Mouse (Mus musculus) limb, embryonic 13.5 days (tissue): Measurements from ENCODE around the gene Chpf. TPM values are rescaled to one million over a fixed set of nuclear protein-coding genes. Genes with fewer than 3 reads are reported as not detected.

ENCODE experiments used
- ATAC-seq: fragments of 200-750 bp; cut with Nextera tagmentation; 2 replicates; pipeline ENCODE4 v1.8.0; 2017; ENCODE audit warnings: low read depth, moderate number of reproducible peaks, moderate TSS enrichment; ENCODE audit not compliant: low FRiP score
- H3K27ac ChIP-seq: fragments of 300-500 bp; sonication (generic); 2 replicates; pipeline ENCODE4 v1.5.1; 2015; ENCODE audit warnings: inconsistent platforms, mild to moderate bottlenecking, moderate library complexity
- H3K27me3 ChIP-seq: fragments of 300-500 bp; sonication (generic); 2 replicates; pipeline ENCODE4 v1.6.1; 2015; ENCODE audit warnings: mild to moderate bottlenecking, inconsistent platforms
- H3K36me3 ChIP-seq: fragments of 300-500 bp; sonication (generic); 2 replicates; pipeline ENCODE4 v1.6.1; 2015; ENCODE audit warnings: inconsistent platforms, mild to moderate bottlenecking, moderate library complexity
- H3K4me1 ChIP-seq: fragments of 300-500 bp; sonication (generic); 2 replicates; pipeline ENCODE4 v1.6.1; 2015; ENCODE audit warnings: inconsistent platforms
- H3K4me2 ChIP-seq: fragments of 300-500 bp; sonication (generic); replicated peaks from 2 replicates; pipeline ENCODE4 v1.6.1; 2015; ENCODE audit warnings: inconsistent platforms, mild to moderate bottlenecking, moderate library complexity
- H3K4me3 ChIP-seq: fragments of 300-500 bp; sonication (generic); 2 replicates; pipeline ENCODE4 v1.5.1; 2015; ENCODE audit warnings: moderate library complexity, mild to moderate bottlenecking, inconsistent platforms
- H3K9ac ChIP-seq: fragments of 300-500 bp; sonication (generic); 2 replicates; pipeline ENCODE4 v1.6.1; 2015; ENCODE audit warnings: mild to moderate bottlenecking, inconsistent platforms
- H3K9me3 ChIP-seq: fragments of 300-500 bp; sonication (generic); 2 replicates; pipeline ENCODE4 v1.6.1; 2016; ENCODE audit warnings: inconsistent platforms
- WGBS: fragments of 180-500 bp; shearing (Covaris S2); methylation state at CpG from one replicate; pipeline ENCODE4 v1.1.7; 2015; 5-methylcytosine and 5-hydroxymethylcytosine counted together
- polyA plus RNA-seq: library from polyadenylated mRNA; unstranded; fragments of >200 nt; fragmentation: Nextera tagmentation; extraction: Ambion mirVana; gene quantifications from 2 replicates; pipeline ENCODE4 v1.2.1, GENCODE M21; 2015

Gene Chpf
- polyA plus RNA-seq, 1 experiment from 2014 or later = 37.7 TPM

DNA sequence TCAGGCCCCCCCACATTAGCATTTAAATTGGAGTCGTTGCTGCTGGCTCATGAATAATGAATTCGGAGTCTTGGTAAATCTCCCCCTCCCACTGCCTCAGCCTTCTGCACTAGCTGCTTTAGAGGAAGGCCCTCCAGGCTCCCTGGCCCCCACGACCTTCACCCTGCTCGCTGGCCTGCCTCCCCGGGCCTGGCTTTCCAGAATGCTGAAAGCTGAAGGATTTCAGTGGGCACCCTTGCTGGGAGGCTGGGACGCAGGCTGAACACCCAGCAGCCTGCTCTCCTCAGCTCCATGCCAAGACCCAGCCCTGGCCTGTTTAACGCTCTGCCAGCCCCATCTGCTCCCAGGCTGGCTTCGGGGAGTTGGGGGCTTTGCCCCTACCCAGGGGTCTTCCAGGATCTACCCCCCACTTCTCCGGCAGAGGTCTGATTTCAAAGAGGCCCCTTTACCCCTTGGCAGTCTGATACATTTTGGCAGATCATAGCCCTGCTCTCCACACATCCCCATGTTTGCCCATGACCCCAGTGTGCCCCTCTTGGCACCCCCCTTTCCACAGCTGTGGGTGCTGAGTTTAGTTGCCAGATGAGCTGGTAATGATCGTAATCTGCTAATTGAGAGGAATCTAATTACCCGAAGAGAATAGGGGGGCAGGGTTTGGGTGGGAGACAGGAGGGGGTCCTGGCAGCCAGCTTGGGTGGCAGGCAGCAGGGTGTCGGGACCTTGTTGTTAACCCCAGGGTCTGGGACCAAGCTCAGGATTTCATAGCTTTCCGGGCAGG is 35.7 kb downstream of the Chpf start:
- 28% methylated on average over 13 of the region's 13 CpGs for WGBS
- Histone ChIP-seq H3K36me3 (peaks cover 19% of the 10 kb centered on the region), H3K9ac (no peak overlapping the region), H3K27ac (no peak overlapping the region), H3K4me2 (no peak overlapping the region), H3K4me1 (peaks cover 43% of the 10 kb centered on the region), H3K27me3 (peaks cover 55% of the 10 kb centered on the region), H3K9me3 (no peaks in the 10 kb centered on the region), H3K4me3 (no peak overlapping the region)
- no peak for ATAC-seq

DNA sequence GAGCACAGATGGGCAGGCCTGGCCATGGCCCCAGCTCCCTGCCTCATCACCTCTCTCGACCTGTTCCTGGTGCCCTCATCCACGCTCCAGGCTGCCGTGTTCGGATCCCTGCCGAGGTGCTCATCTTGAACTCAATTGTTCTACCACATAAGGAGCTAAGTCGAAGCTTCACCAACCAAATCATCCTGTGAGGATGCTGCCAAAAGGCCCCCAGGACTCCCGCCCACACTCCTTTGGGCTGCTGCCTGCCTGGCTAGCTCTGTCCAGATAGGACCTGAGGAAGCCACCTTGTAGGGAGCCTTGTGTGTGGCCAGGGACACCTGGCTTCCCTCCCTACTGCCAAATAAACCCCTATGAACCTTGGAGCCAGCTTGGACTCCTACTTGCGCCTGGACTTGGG is 36.3 kb downstream of the Chpf start:
- H3K9me3 ChIP-seq = no peaks in the 10 kb centered on the region
- H3K4me1 ChIP-seq = peaks cover 37% of the 10 kb centered on the region
- H3K27ac ChIP-seq = no peak overlapping the region
- no peak overlapping the region for H3K4me3 ChIP-seq
- peaks cover 19% of the 10 kb centered on the region for H3K36me3 ChIP-seq
- 54% methylated on average over 8 of the region's 8 CpGs for WGBS
- no peak for ATAC-seq
- peaks cover 49% of the 10 kb centered on the region for H3K27me3 ChIP-seq
- H3K4me2 ChIP-seq = no peak overlapping the region
- H3K9ac ChIP-seq = no peak overlapping the region

DNA sequence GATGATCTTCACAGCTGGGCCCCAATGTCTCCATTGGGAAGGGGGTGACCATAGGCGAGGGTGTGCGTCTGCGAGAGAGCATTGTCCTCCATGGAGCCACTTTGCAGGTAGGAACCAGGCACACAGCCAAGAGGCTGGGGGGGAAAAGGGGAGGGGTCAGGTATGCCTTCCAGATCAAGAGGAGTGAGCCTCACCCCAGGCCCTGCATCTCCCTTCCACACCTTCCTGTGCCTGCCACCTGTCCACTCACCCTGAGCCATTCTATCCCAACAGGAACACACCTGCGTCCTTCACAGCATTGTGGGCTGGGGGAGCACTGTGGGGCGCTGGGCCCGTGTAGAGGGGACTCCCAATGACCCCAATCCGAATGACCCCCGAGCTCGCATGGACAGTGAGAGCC is 36.9 kb downstream of the Chpf start:
- no peak for ATAC-seq
- no peak overlapping the region for H3K27ac ChIP-seq
- peaks cover 36% of the 10 kb centered on the region for H3K4me1 ChIP-seq
- 82% methylated on average over 9 of the region's 9 CpGs for WGBS
- no peaks in the 10 kb centered on the region for H3K9me3 ChIP-seq
- H3K4me3 ChIP-seq = no peak overlapping the region
- H3K36me3 ChIP-seq = peaks cover 19% of the 10 kb centered on the region
- H3K4me2 ChIP-seq = no peak overlapping the region
- no peak overlapping the region for H3K9ac ChIP-seq
- peaks cover 42% of the 10 kb centered on the region for H3K27me3 ChIP-seq

DNA sequence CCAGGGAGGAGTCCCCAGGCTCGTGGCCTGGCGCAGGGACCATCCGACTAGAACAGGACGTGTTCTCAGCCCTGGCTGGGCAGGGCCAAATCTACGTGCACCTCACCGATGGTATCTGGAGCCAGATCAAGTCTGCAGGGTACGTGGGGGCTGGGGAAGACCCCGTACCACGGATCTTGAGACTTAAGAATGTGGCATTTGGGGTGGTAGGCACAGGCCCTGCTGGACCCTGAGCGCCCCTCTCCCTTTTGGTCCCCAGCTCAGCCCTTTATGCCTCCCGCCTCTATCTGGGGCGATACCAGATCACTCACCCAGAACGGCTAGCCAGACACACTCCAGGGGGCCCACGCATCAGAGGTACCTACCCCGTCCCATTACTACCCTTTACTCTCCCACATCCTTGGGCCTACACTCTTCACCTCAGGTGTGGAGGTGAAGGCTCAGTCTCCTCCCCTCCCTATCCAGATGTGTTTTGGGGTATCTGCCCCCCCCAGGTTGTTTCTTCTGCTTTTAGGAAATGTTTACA is 37.6 kb downstream of the Chpf start:
- H3K4me2 ChIP-seq = no peak overlapping the region
- H3K4me1 ChIP-seq = peaks cover 36% of the 10 kb centered on the region
- peaks cover 36% of the 10 kb centered on the region for H3K27me3 ChIP-seq
- H3K36me3 ChIP-seq = peaks cover 19% of the 10 kb centered on the region
- 88% methylated on average over 15 of the region's 15 CpGs for WGBS
- no peak overlapping the region for H3K27ac ChIP-seq
- no peak for ATAC-seq
- no peak overlapping the region for H3K9ac ChIP-seq
- no peak overlapping the region for H3K4me3 ChIP-seq
- no peaks in the 10 kb centered on the region for H3K9me3 ChIP-seq

DNA sequence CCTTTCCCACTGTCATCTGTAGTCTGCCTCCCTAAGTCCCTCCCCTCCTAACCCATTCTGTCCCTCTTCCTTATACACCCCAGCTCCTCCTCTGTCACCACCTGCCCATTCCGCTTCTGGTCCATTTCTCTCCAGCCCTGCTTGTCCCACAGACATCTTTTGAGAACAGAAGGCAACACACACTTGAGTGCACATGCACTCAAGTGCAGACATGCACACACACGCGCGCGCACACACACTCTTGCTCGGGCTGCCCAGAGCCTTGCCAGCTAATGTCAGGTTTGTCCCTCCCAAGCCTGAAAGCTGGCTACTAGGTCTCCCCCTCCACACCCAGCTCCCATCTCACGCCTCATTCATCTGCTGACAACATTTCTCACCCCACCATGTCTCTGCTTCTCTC is 38.4 kb downstream of the Chpf start:
- Histone ChIP-seq H3K27me3 (peaks cover 27% of the 10 kb centered on the region), H3K9ac (no peak overlapping the region), H3K4me2 (no peak overlapping the region), H3K36me3 (peaks cover 19% of the 10 kb centered on the region), H3K4me3 (no peak overlapping the region), H3K27ac (no peak overlapping the region), H3K4me1 (peaks cover 31% of the 10 kb centered on the region), H3K9me3 (no peaks in the 10 kb centered on the region)
- no peak for ATAC-seq
- 94% methylated on average over 7 of the region's 7 CpGs for WGBS

DNA sequence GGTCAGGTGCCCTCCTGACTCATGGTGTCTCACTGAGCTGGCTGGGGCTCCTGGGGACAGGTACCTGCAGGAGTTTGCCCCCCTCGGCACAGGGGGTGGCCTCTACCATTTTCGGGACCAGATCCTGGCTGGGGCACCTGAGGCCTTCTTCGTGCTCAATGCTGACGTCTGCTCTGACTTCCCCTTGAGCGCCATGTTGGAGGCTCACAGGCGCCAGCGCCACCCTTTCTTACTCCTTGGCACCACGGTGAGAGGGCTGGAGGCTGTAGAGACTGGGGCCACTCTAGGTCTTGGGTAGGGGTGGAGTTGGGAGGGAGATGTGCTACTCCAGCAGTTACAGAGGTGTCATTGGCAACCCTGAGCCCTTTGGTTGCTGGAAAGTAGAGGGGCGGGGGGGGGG is 40.3 kb downstream of the Chpf start:
- Histone ChIP-seq H3K4me1 (peaks cover 21% of the 10 kb centered on the region), H3K36me3 (peaks cover 19% of the 10 kb centered on the region), H3K27ac (no peak overlapping the region), H3K4me2 (no peak overlapping the region), H3K9me3 (no peaks in the 10 kb centered on the region), H3K4me3 (no peak overlapping the region), H3K27me3 (peaks cover 9% of the 10 kb centered on the region), H3K9ac (no peak overlapping the region)
- ATAC-seq = no peak
- 74% methylated on average over 8 of the region's 9 CpGs for WGBS

DNA sequence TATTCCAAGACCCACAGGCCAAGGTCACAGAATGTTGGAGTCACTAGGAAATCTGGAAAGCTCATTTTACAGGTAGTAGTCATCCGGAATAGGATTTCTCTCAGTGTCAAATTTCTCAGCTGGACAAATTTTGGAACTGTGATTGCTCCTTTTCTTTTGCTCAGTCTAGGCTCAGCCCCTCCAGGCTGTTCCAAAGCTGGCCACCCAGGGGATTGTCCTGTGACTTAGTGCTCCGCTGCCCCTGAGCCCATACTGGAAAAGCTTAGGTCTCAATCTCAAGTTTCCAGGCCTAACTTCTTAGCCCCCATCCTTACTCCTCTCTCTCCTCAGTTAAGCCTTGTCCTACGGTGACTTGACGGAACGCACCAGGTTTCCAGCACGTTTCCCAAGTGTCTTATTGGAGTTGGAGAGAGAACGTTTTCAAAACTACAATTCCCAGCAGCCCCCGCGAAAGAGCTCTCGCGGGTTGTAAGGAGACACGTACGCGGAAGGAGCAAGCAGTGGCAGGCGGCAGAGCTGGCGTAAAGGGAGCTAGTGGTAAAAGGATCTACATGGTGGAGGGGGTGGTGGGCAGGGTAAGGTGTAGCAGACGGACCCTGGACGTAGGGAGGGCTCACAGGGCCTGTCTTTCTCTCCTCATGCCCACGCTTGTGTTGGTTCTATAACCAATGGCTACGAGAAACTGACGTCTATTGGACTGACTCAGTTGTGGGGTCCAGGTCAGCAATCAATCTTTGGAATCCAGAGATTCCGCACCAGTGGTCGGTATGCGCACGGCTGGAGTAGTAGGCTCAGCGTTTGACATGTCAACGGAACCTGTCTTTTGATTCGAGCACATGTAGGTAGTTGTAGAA is 43.4 kb downstream of the Chpf start, which contains the start of gene Gmppa:
Gene Gmppa, plus strand, starts transcription at position 456 of the 854 bp plus-strand sequence.
- Histone ChIP-seq H3K9ac (peak within 1 kb of the TSS; percentile 73), H3K27ac (peak within 1 kb of the TSS; percentile 63), H3K9me3 (no peaks in the 10 kb centered on the region), H3K4me3 (peak within 1 kb of the TSS; percentile 56), H3K4me1 (peaks cover 18% of the 10 kb centered on the region), H3K4me2 (peak within 1 kb of the TSS; percentile 64), H3K27me3 (peaks cover 12% of the 10 kb centered on the region), H3K36me3 (peaks cover 12% of the 10 kb centered on the region)
- ATAC-seq = peak; percentile 91
- WGBS = 3% methylated on average over 28 of the region's 28 CpGs

DNA sequence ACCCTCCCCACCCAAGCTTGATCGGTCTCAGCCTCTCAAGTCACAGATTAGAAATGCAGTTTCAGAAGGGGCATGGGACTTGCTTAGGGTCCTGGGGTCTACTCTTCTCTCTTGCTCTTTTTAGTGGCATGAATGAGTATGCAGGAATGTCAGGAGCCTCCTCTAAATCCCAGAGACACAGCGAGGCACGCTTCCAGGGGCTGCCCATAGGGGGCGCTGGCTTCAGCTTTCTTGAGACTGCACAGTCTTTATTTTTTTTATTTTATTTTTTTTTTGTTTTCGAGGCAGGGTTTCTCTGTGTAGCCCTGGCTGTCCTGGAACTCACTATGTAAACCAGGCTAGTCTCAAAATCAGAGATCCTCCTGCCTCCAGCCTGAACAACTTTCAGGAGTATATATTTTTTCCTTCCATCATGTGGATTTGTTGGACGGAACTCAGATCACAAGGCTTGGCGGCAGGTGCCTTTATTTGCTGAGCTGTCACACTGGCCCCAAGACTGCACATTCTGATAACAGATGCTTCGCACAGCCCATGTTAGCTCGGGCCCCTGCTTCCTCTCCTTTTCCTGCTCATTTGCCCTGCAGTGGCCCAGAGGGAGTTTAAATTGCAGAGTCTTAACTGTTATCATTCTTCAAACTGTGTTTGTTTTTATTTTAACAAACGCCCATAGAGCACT is 53.2 kb downstream of the Chpf start:
- H3K36me3 ChIP-seq = peaks cover 19% of the 10 kb centered on the region
- H3K4me1 ChIP-seq = peaks cover 23% of the 10 kb centered on the region
- no peak overlapping the region for H3K27ac ChIP-seq
- H3K9me3 ChIP-seq = no peaks in the 10 kb centered on the region
- H3K9ac ChIP-seq = no peak overlapping the region
- 38% methylated on average over 10 of the region's 10 CpGs for WGBS
- H3K4me3 ChIP-seq = no peak overlapping the region
- peaks cover 50% of the 10 kb centered on the region for H3K27me3 ChIP-seq
- no peak overlapping the region for H3K4me2 ChIP-seq
- no peak for ATAC-seq

Other genes starting within 250 kb of the Chpf start
- gene A630095N17Rik, start 247.2 kb downstream of the Chpf start, polyA plus RNA-seq = not detected in 2 replicates
- gene Dnajb2, start 242.9 kb downstream of the Chpf start, polyA plus RNA-seq = 41.9 and 45.4 TPM in 2 replicates
- gene Ptprn, start 214.8 kb downstream of the Chpf start, polyA plus RNA-seq = 0.23 and 0.24 TPM in 2 replicates
- gene Resp18, start 200.9 kb downstream of the Chpf start, polyA plus RNA-seq = not detected in 2 replicates
- gene Dnpep, start 161.3 kb downstream of the Chpf start, polyA plus RNA-seq = 116 and 117 TPM in 2 replicates
- 52.1 and 56.1 TPM in 2 replicates for gene Des, start 119.0 kb downstream of the Chpf start, polyA plus RNA-seq
- gene Speg, start 104.0 kb downstream of the Chpf start, polyA plus RNA-seq = 20.7 and 21.3 TPM in 2 replicates
- gene Gmppa, start 43.4 kb downstream of the Chpf start, polyA plus RNA-seq = 70.1 and 71.8 TPM in 2 replicates
- gene Asic4, start 28.9 kb downstream of the Chpf start, polyA plus RNA-seq = 0.65 and 0.80 TPM in 2 replicates
- 0.83 and 0.97 TPM in 2 replicates for gene Tmem198, start 225 bp upstream of the Chpf start, polyA plus RNA-seq
- 85.1 and 86.4 TPM in 2 replicates for gene Obsl1, start 27.1 kb upstream of the Chpf start, polyA plus RNA-seq
- 14.2 and 14.3 TPM in 2 replicates for gene Inha, start 27.8 kb upstream of the Chpf start, polyA plus RNA-seq
- gene Stk11ip, start 42.2 kb upstream of the Chpf start, polyA plus RNA-seq = 23.4 and 25.5 TPM in 2 replicates
- gene Slc4a3, start 67.0 kb upstream of the Chpf start, polyA plus RNA-seq = 34.3 and 37.7 TPM in 2 replicates